9 mouse cellular contexts compared by ENCODE assay signal in the genomic region with DNA sequence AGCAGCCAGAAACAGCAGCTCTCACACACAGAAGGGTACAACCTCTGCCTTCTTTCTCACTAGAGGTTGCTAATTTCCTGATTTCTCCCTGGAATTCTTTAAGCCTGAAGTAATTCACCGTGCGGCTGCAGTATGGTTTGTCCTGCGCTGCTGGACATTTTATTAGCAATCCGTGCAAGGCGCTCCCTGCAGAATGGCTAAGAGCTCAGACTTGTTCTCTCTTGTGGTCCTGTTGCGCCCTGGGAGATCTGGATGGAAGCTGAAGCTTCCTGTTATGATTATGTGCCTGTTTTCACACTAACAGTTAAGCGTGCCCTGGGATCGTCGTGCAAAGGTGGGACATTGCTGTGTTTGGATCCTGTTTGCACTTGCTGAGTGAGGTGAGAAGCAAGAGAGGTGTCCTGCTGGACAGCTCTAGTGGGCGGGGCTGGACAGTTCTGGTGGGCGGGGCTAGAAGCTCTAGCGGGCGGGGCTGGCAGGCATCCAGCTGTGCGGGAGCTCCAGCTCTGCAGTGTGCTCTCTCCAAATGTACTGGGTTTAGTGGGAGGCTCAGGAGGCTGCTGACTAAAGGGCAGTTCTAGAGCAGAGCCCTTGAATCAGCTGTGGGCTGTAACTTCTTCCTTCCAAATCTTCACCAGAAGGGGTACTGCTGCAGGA.
DNase-seq lines count a peak whose midpoint lies in the region; ATAC-seq lines count a peak whose summit lies in the region.
"Had no signal": no experiment of that assay in that cellular context is flagged by ENCODE, and none has a peak within 500 bp of the region (broad histone marks: within the 10 kb centered on the region; RNA-seq: fewer than 3 reads in every experiment).

No protein-coding gene starts in this region.

- H3K27me3 ChIP-seq in heart, embryonic 15.5 days = no peaks in the 10 kb centered on the region
- H3K27me3 ChIP-seq in neural tube, embryonic 11.5 days (ENCODE audit: control insufficient read depth, insufficient read depth, low read length) = no peaks in the 10 kb centered on the region
- H3K27me3 ChIP-seq in neural tube, embryonic 15.5 days (replicated peaks) = no peaks in the 10 kb centered on the region
- H3K27me3 ChIP-seq in embryonic facial prominence, embryonic 14.5 days (replicated peaks; ENCODE audit: control insufficient read depth, insufficient read depth, low read length) = no peaks in the 10 kb centered on the region
- H3K27me3 ChIP-seq in stomach, embryonic 16.5 days (ENCODE audit: control insufficient read depth, insufficient read depth, low read length) = no peaks in the 10 kb centered on the region

- H3K4me1 ChIP-seq in heart, embryonic 15.5 days (replicated peaks) = no peaks in the 10 kb centered on the region
- no peaks in the 10 kb centered on the region for H3K4me1 ChIP-seq in neural tube, embryonic 11.5 days (ENCODE audit: control insufficient read depth, insufficient read depth, low read length)
- peaks cover 5% of the 10 kb centered on the region; the same call in 1 of the 2 replicates for H3K4me1 ChIP-seq in neural tube, embryonic 15.5 days
- H3K4me1 ChIP-seq in embryonic facial prominence, embryonic 14.5 days (ENCODE audit: control insufficient read depth, insufficient read depth, low read length) = no peaks in the 10 kb centered on the region
- no peaks in the 10 kb centered on the region for H3K4me1 ChIP-seq in stomach, embryonic 16.5 days (ENCODE audit: control insufficient read depth, insufficient read depth, low read length)

- no peak for DNase-seq in heart, adult 9 months (ENCODE audit: low spot score in 2 of 2)
- peak; percentile 30 for DNase-seq in neural tube, embryonic 11.5 days (ENCODE audit: low spot score)
- peak; percentile 49 for DNase-seq in embryonic facial prominence, embryonic 14.5 days (ENCODE audit: low spot score)
- no peak for DNase-seq in urinary bladder, adult 2 months (ENCODE audit: low spot score)
- no peak for DNase-seq in adipocyte (ENCODE audit: low spot score)
- DNase-seq: cerebellum, adult 11 months had no signal

- no peak overlapping the region for H3K27ac ChIP-seq in heart, embryonic 15.5 days
- no peak overlapping the region for H3K27ac ChIP-seq in neural tube, embryonic 11.5 days (ENCODE audit: low read depth, low read length)
- H3K27ac ChIP-seq in neural tube, embryonic 15.5 days (replicated peaks) = no peak overlapping the region
- no peak overlapping the region for H3K27ac ChIP-seq in embryonic facial prominence, embryonic 14.5 days (replicated peaks; ENCODE audit: low read depth, low read length)
- no peak overlapping the region for H3K27ac ChIP-seq in stomach, embryonic 16.5 days (ENCODE audit: low read length)

- H3K9ac ChIP-seq in heart, embryonic 15.5 days = no peak overlapping the region
- no peak overlapping the region for H3K9ac ChIP-seq in neural tube, embryonic 11.5 days (ENCODE audit: low read length)
- no peak overlapping the region for H3K9ac ChIP-seq in neural tube, embryonic 15.5 days (replicated peaks)
- H3K9ac ChIP-seq in embryonic facial prominence, embryonic 14.5 days (ENCODE audit: low read depth, low read length) = no peak overlapping the region
- H3K9ac ChIP-seq in stomach, embryonic 16.5 days (ENCODE audit: low read length) = no peak overlapping the region

- no peaks in the 10 kb centered on the region for H3K36me3 ChIP-seq in heart, embryonic 15.5 days
- no peaks in the 10 kb centered on the region for H3K36me3 ChIP-seq in neural tube, embryonic 11.5 days (ENCODE audit: control insufficient read depth, insufficient read depth, low read length)
- no peaks in the 10 kb centered on the region for H3K36me3 ChIP-seq in neural tube, embryonic 15.5 days
- no peaks in the 10 kb centered on the region for H3K36me3 ChIP-seq in embryonic facial prominence, embryonic 14.5 days (ENCODE audit: control insufficient read depth, insufficient read depth, low read length)
- no peaks in the 10 kb centered on the region for H3K36me3 ChIP-seq in stomach, embryonic 16.5 days (ENCODE audit: control insufficient read depth, insufficient read depth, low read length)

- H3K9me3 ChIP-seq in heart, embryonic 15.5 days (replicated peaks) = no peaks in the 10 kb centered on the region
- H3K9me3 ChIP-seq in neural tube, embryonic 11.5 days (ENCODE audit: control insufficient read depth, low read length) = no peaks in the 10 kb centered on the region
- H3K9me3 ChIP-seq in neural tube, embryonic 15.5 days (replicated peaks) = no peaks in the 10 kb centered on the region
- no peaks in the 10 kb centered on the region for H3K9me3 ChIP-seq in embryonic facial prominence, embryonic 14.5 days (ENCODE audit: control insufficient read depth, low read length)
- H3K9me3 ChIP-seq in stomach, embryonic 16.5 days (replicated peaks; ENCODE audit: control insufficient read depth, low read length) = no peaks in the 10 kb centered on the region

- H3K4me3 ChIP-seq in heart, embryonic 15.5 days = no peak overlapping the region
- H3K4me3 ChIP-seq in neural tube, embryonic 11.5 days (ENCODE audit: low read depth, low read length) = no peak overlapping the region
- no peak overlapping the region for H3K4me3 ChIP-seq in neural tube, embryonic 15.5 days (replicated peaks)
- no peak overlapping the region for H3K4me3 ChIP-seq in embryonic facial prominence, embryonic 14.5 days (ENCODE audit: low read depth, low read length)
- H3K4me3 ChIP-seq in stomach, embryonic 16.5 days (replicated peaks; ENCODE audit: low read length) = no peak overlapping the region

- H3K4me2 ChIP-seq in heart, embryonic 15.5 days = no peak overlapping the region
- no peak overlapping the region for H3K4me2 ChIP-seq in neural tube, embryonic 11.5 days (ENCODE audit: low read depth)
- H3K4me2 ChIP-seq in neural tube, embryonic 15.5 days = no peak overlapping the region
- H3K4me2 ChIP-seq in embryonic facial prominence, embryonic 14.5 days (ENCODE audit: low read depth, low read length) = no peak overlapping the region
- no peak overlapping the region for H3K4me2 ChIP-seq in stomach, embryonic 16.5 days (ENCODE audit: low read depth, low read length)

- 0 out of 2 replicates have a peak, but pooled peaks have one; percentile 47 for ATAC-seq in heart, embryonic 15.5 days (replicated peaks; ENCODE audit: insufficient number of reproducible peaks, insufficient read depth, low FRiP score, low read depth)
- no peak for ATAC-seq in neural tube, embryonic 11.5 days (ENCODE audit: insufficient read depth, low FRiP score, low TSS enrichment)
- no peak for ATAC-seq in neural tube, embryonic 15.5 days (ENCODE audit: low FRiP score)
- 0 out of 2 replicates have a peak, but pooled peaks have one; percentile 22 for ATAC-seq in embryonic facial prominence, embryonic 14.5 days (ENCODE audit: low read depth)
- peak; percentile 64; the same call in 1 of the 2 replicates for ATAC-seq in stomach, embryonic 16.5 days (ENCODE audit: insufficient read depth, low FRiP score)

- 34% methylated on average over 14 of the region's 14 CpGs for WGBS in heart, embryonic 15.5 days
- 49% methylated on average over 14 of the region's 14 CpGs for WGBS in neural tube, embryonic 11.5 days
- 47% methylated on average over 14 of the region's 14 CpGs for WGBS in neural tube, embryonic 15.5 days
- 42% methylated on average over 13 of the region's 14 CpGs for WGBS in embryonic facial prominence, embryonic 14.5 days
- WGBS in stomach, embryonic 16.5 days = 40% methylated on average over 14 of the region's 14 CpGs

Comparison
In these comparisons a context has a peak if more than half of its experiments do, and no peak if none do; other contexts are left out.
1. ATAC-seq: peak in heart, embryonic 15.5 days (single experiment), embryonic facial prominence, embryonic 14.5 days (single experiment) and stomach, embryonic 16.5 days (single experiment); none in neural tube, embryonic 11.5 days (single experiment) and neural tube, embryonic 15.5 days (single experiment).
2. DNase-seq: peak in neural tube, embryonic 11.5 days (single experiment) and embryonic facial prominence, embryonic 14.5 days (single experiment); none in heart, adult 9 months (0 of 2), urinary bladder, adult 2 months (single experiment) and adipocyte (single experiment).